Mouse (Mus musculus): Measurements from ENCODE around the gene Tulp2.
"Not testable (repeated sequence)": the region's sequence is repeated elsewhere in the genome, so short reads cannot be mapped to it uniquely, and the experiment has no call there.

The Tulp2 gene

DNA sequence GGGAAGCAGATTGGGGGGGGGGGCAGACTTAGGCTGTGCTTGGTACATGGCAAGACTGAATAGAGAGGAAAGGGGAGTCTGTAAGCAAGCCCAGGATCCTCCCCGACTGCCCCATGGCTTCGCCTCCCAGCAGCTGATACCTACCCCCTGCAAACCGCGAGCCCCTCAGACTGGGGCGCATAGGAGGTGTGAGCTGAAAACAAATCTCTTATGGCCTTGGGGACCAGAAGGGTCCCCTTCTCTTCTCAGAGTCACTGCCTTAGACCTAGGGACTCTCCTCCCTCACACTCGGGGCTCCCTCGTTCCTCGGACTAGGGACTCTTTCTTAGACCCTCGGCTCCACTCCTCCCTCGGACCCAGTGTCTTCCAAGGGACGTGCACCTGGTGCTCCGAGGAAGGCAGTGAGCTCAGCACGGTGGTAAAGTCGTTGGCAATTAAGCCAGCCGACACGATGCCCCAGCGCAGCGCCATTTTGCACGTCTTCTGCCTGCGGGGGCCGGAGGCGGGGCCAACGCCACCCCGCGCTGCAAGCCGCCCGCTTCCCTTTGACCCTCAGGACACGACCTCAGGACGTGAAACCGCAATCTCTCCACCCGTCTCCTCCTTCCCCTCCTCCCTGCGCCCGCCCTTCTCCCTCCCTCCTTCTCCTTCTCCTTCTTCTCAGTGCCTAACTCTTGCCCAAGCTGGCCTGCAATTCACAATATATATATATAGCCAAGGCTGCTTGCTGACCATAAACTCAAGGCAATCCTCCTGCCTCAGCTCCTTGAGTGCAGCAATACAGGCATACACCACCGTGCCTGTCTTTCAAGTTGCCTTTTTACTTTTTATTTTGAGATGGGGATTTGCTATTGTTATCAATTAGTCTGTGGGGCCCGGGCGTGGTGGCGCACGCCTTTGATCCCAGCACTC is 6.9 kb downstream of the Tulp2 start, which contains the start of gene Dhdh:
TSS of gene Dhdh (minus strand) at position 513 of the 912 bp plus-strand sequence.
- DNase-seq = peak; percentile 38

DNA sequence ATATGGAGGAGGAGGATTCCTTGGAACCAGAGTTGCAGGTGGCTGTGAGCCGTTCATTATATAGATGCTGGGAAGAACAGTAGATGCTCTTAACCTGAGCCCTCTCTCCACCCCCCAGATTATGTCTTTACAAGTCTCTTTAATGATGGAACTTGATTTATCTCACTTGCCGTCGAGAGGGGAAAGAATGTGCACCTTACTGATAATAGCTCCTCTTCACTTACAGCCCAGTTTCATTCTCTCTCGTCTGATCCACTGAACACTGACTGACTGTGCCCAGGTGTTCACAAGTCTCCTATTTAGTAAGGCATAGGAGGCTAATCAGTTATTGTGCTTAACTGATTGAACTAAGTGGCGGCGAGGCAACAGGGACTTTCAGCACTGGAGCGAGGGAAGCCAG is 7.9 kb downstream of the Tulp2 start:
- no peak for DNase-seq

DNA sequence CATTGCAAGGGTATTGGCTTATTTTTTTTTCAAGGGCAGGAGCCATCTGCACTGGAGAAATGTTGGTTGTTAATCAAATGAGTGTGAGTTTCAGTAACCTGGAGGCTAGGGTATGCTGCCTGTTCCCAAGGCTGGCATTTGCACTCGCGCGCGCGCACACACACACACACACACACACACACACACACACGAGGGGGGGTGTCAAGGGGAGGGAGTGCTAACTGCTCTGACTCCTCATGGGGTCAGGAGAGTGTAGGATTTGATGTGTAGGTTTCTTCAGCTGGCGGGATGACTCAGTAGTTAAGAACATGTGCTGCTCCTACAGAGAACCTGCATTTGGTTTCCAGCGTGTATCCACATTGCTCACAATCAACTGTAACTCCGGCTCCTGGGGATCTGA is 9.1 kb downstream of the Tulp2 start:
- DNase-seq = no peak

DNA sequence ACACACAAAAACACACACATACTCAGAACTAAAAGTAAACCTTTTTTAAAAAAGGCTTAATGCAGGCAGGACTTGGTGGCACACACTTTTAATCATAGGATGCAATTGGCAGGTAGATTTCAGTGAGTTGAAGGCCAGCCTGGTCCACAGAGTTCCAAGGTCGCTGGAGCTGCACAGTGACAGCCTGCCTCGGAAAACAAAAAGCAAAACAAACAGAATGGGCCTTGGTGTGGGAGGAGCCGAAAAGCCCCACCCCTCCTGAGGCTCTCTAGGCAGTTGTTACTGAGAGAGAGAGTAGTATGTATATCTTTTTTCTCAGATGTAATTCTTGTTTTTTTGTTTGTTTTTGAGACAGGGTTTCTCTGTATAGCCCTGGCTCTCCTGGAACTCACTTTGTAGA is 9.6 kb downstream of the Tulp2 start:
- no peak for DNase-seq

DNA sequence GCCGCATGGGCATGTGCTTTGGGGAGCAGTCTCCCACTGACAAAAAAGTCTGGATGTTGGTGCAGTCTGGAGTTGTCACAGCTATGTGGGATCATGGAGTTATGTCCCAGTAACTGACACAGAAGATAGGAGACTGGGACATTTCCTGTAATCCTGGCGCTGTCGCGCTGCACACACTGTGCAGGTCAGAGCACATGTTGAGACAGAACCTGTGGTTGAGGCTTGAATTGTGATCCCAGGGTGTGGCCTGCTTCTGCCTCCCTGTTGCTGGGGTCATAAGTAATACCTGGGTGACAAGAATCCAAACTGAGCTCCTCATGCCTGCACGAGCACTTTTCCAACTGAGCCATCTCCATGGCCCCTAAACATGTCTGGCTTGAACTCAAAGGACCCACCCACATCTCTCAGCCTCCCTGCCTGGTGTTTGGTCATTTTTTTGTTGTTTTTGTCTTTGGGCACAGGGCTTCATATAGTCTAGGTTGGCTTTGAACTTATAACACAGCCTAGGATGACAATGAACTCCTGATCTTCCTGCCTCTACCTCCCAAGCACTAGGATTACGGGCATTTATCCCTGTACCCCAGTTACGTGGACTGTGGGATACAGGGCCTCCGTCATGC is 10.7 kb downstream of the Tulp2 start:
- no peak for DNase-seq

DNA sequence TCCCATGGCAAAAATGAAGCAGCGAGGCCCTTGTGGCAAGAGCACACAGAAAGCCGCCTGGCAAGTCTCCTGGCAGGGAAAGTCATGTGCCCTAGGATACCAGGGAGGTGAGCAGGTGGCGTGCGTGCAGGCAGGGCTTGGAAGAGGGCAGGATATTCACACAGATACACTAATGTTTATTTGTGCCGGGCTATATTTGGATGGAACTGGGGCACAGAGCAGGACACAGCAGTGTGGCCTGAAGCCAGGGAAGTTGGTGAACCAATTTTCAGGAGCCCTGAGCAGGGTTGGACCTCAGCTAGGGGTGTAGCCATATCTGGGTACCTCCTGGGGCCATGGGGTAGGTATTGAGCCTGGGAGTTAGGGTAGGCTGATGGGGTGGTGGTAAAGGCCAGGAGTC is 11.3 kb downstream of the Tulp2 start:
- no peak for DNase-seq

DNA sequence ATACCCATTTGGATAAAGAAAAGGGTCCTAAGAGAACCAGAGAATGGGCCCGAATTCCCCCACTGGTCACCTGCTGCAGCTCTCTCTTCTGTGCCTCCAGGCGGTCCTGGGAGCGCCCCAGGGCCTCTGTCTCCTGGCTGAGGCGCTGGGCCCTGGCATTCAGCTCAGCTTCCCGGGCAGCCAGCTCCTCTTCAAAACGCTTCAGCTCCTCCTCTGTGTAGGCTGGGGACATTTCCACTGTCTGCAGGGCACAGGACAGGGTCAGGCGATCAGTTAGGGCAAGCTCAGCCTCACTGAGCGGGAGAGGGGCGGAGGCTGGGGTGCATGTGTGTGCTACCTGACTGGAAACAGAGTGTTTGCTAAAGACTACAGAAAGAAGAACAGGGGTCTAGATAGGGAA is 12.9 kb downstream of the Tulp2 start:
- no peak for DNase-seq

DNA sequence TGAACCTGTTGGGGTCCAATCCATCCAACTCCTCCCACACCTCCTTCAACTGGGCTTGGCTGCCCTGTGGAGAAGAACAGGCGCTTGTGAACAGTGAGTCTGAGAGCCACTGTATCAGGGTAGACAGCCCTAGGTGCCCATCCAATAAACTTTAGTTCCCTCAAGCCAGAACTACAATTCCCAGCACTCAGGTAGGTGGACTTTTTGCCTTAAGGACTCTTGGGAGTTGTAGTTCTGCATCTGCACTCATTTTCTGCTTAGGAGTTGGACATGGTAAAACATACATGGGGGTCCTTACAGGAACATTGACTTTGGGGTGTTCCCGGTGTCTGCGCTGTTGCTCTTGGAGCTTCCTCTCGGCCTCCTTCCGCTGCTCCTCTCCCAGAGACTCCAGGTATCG is 16.8 kb downstream of the Tulp2 start:
- no peak for DNase-seq

DNA sequence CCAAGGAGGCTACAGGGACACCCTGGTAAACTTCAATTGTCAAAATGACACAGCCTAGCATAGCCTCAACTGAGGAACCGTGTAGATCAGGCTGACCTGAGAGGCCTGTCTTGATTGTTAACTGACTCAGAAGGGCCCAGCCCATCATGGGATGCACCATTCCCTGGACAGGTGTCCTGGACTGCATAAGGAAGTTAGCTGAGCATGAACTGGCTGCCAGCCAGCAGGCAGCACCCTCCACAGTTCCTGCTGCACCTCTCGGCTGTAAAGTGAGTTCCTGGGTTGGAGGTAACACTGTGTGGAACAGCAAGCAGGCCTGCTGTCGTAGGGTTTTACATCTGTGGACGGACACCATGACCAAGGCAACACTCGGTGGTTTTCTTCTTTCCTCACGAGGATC is 25.9 kb downstream of the Tulp2 start:
- no peak for DNase-seq

DNA sequence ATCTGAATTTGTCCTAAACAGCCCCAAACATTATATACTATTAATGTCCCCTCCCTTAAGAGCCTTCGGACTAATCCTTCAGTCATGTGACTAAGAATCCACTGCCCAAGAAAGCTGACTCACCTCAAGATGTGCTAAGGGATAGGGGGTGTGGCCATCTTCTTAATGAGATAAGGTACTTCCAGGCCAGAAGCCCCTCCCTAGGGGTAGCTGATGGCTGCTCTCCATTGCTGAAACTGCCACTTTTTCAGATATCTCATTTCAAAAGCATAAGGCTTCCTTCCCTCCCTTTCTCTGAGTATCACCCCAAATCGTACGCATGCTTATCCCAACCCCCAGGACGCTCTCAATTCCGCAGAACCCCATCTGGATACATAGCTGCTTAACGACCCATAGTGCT is 26.9 kb downstream of the Tulp2 start:
- DNase-seq = no peak

DNA sequence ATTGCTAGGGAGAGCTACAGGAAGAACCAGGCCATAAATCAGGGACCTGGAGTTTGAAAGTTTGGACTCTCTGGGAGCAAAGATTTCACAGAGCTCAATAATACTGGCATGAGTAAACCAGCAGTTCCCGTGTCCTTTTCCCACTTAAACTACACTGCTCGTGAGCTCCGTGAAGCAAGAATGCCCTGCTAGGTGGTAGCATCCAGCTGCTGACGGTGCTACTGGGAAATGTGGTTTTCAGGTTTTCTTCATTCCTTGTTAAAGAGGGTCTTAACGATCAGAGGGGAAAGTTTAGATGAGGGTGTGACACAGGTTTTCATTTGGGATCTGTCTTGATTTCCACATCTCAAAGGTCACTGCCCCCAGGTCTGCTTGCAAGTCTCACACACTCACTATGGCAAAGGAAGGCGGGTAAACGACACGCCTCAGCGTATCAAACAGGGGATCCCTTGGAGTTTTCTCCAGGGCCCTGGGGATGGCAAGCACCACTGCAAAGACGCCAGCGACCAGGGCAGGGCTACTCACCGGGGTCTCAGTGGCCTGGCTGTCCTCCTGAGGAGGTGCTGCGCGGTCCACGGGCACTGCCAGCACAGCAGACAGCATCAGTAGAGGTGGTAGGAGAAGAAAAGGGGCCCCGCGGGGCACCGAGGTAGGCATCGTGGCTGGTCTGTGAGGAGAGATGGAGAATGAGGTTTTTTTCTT is 27.7 kb downstream of the Tulp2 start:
- peak; percentile 23 for DNase-seq

DNA sequence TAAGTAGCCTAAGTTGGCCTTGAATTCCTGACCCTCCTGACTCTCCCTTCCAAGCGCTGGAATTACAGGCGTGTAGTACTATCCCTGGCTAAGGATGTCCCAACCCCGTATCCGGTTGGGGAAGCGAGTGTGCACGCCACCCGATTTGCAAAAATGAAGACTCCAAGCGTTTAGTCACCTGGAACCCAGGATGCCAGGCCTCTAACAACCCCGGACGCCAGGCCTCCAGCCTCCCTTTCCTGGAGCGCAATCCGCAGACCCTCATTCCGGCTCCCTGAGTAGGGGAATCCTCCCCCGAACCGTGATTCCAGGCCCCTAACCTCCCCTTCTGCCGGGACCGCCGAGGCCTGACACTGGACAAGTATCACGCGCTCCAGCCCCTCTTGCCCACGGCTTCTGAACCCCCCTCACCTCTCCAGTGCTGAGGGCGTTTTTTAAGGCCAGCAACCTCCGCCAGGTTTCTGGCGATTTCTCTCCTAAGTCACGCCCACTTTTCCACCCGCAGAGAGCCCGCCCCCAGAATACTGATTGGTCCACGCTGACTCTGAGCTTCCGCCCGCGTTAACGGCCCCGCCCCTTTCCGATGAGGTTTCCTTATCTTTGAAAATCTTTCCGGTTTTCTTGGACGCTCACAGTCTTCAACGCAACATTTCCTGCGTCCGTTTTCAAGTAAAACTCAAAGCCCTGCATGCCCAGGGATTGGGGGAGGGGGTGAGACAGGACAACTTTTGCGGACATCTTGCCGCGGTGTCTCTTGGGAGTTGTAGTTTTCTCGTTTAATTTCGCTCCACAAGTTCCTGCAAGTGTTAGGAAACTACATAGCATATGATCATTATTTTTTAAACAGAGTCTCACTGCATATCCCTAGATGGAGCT is 28.5 kb downstream of the Tulp2 start, which contains the start of gene Nucb1:
TSS of gene Nucb1 (minus strand) at position 495 of the 876 bp plus-strand sequence.
- peak; percentile 94 for DNase-seq

DNA sequence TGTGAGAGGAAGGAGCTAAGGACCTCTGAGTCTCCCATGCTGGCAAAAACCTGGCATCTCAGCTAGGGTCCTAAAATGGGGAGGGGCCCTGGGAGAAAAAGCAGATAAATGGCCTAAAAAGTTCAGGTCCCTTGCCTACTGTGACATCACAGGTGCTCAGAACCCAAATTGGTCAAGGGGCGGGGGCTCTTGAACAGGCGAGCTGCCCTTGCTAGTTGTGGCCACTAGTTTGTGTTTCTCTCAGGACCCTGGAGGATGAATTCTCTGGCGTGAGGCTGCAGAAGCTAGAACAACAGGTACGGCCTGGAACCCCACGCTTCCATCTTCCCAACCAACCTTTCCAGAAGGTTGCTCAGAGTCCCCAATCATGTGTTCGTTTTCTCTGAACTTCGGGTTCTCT is 32.7 kb downstream of the Tulp2 start:
- no peak for DNase-seq

DNA sequence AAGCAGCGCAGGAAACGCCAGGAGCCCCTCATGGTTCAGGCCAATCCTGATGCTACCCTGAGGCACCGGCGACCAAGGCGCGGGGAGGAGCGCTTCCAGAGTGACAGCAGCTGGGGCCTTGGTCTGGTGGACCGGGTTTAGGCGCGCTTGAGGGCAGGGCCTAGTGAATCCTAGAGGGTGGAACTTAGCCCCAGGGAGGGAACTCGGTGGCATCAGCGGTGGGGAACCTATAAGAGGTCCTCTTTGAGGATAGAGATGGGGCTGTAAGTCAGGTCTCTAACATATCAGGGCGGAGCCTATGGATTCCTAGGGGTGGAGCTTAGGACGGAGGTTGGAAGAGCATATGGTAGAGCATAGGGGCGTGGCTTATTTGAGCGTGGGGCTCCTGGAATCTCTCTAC is 33.8 kb downstream of the Tulp2 start:
- no peak for DNase-seq

DNA sequence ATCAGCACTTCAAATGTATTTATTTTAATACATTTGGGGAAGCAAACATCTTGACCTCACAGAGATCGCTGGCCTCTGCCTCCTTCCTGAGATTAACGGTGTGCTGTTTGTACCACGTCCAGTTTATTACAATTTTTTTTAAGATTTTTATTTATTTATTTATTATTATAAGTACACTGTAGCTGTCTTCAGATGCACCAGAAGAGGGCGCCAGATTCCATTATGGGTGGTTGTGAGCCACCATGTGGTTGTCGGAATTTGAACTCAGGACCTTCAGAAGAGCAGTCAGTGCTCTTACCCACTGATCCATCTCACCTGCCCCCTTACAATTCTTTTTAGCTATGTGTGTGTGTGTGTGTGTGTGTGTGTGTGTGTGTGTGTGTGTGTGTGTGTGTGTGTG is 35.2 kb downstream of the Tulp2 start:
- not testable (repeated sequence) for DNase-seq

DNA sequence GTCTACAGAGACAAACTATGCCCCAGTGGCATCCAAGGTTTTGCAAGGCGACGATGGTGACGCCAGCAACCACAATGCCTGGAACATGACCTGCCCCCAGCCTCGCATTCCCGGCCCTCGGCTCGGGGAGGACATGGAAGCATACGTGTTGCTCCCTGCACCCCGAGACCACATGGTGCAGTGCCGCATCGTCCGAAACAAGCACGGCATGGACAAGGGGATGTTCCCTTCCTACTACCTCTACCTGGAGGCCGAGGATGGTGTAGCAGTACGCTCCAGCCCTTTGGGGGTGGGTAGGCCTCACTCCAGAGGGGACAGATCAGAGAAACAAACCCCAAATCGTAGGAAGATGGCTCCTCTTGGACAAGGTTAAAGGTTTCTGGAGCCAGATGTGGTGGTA is 36.9 kb downstream of the Tulp2 start:
- no peak for DNase-seq

DNA sequence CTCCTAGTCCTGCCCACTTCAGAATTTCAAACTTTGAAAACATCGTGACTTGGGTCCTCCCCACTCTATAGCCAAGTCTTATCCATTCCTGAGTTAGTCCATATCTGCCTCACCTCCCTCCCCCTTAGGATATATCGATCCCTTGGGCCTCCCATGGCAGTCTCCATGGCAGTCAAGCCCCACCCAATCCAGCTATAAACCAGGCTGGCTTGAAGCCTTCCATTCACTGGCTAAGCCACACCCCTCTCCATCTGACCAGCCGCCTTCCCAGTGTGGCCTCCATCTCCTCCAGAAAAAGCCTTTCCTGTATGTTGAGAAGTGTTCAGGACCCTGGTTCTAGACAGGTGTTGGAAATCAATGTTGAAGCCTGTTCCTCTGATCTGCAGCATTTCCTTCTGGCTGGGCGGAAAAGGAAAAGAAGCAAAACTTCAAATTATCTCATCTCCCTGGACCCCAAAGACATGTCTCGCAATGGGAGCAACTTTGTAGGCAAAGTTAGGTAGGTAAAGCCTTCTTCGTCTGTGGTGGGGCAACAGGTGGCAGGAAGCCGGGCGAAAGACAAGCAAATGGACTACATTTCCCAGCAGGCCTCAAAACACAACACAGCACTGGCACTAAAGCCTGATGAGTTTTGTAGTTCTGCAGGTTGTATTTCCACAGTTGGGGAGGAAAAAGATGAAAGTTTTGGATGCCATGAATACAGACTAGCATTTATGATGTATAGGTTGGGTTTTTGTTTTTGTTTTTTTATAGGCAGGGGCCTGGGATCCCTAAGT is 37.9 kb downstream of the Tulp2 start:
- peak; percentile 49 for DNase-seq

DNA sequence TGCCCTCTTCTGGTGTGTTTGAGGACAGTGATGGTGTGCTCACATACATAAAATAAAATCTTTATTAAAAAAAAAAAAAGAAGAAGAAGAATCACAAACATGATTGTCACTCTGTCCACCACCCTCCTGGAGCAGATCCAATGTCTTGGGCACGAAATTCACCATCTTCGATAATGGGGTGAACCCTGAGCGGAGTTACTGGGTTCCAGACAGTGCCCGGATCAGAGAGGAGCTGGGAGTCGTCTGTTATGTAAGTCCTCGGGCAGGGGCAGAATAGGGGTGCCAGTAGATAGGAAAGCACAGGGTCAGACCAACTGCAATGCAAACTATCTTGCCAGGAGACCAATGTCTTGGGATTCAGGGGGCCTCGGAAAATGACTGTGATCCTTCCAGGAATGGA is 38.9 kb downstream of the Tulp2 start:
- no peak for DNase-seq

DNA sequence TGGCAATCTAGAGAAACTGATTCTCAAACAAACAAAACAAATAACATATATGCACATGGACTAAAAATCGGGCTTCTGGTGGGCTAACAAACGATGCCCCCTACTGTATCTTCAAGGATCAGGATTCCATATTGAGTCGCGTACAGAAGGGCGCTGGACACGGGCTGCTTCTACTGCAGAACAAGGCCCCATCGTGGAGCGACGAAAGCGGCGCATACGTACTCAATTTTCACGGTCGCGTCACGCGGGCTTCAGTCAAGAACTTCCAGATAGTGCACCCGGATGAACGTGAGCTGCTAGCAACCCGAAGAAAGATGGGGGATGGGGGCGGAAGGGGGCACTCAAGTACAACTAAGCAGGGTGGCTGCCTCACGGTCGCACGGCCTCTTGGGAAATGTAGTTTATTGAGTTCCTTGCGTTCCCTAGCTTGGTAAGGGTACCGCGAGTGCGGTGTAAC is 40.1 kb downstream of the Tulp2 start:
- DNase-seq = peak; percentile 92

DNA sequence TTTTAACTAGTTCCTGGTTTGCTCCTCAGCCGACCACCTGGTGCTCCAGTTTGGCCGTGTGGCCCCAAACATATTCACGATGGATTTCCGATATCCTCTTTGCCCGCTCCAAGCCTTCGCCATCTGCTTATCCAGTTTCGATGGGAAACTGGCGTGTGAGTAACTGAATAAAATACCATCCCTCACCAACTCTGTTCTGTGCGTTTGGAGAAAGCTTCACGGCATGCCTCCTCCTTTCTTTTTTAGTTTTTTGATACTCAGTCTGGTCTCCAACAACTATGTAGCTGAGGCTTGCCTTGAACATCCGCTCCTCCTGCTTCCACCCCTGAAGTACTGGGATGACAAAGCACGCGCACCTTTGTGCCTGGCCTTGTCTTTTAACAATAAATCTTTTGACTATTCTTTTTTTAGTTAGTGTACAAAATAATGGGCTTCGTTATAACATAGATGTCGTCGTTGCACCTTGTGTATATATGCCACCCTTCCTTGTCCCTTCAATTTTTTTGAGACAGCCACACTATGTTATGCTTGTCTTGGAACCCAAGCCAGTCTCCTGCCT is 40.6 kb downstream of the Tulp2 start:
- no peak for DNase-seq

DNA sequence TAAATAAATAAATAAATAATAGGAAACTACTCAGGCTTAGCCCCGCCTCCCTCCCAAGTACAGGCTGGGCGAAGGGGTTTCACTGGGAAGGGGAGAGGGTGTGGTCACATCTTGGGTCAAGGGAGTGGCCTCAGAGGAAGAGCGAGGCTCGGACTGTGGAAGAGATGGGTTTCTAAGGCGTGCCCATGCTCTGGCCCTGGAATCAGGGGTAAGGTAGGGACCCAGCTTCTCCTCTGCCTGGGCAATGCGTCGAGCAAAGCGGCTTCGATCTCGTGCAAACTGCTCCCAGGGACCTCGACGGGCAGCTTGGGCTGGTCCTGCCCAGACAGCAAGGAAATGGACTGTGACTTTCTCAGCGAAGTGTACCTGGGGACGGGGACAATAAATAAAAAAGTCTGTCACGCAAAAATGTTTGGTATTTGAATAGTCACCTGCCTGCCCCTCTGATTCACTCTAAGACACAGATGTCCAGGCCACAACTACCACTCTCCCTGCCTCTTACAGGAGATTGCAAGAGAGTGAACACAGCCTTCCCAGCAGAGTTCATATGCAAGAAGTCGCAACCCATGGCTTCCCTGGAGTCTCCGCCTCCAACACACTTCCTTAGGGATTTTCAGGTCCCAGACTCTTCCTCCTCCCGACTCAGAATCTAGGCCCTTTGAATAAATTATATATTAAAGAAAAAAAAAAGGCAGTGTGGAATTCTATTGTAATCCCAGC is 41.4 kb downstream of the Tulp2 start:
- no peak for DNase-seq
